Mouse (Mus musculus): ENCODE results near the gene Gm10775. TPM values are rescaled to one million over a fixed set of nuclear protein-coding genes. Genes with fewer than 3 reads are reported as not detected.

Gm10775 gene
- total and polyA plus RNA-seq, 3 experiments: not detected

DNA sequence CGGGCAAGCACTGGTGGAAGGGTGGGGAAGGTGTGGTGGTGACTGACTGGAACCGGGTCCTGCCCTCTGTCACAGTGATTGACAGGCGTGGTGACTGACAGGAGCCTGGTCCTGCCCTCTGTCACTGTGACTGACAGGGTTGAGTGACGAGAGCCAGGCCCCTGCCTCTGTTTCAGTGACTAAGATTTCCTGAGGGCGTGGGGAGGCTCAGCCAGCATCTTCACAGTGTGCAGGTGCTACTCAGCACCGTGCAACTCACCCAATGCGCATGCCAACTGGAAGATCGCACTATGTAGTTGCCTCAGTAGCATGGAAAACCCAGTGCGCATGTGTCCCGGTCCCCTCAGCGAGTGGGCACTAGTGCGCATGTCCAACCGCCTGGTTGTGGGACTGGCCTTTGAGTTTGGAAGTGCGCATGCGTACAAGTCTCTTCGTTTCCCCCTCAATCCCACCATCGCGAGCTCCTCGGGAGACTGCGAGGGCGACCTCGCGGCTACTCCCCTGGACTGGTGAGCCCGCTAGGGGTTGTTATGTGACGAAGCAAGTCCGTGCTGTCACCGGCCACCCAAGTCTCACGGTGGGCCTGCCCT is 18.7 kb upstream of the Gm10775 start:
- peak; percentile 98 for DNase-seq (ENCODE audit: extremely low read depth)
- H3K36me3 ChIP-seq (replicated peaks in 1 of 2; ENCODE audit: control insufficient read depth in 1 of 2, insufficient read depth in 1 of 2, low read length in 1 of 2): peaks cover 2 to 15% of the 10 kb centered on the region in 2 experiments
- TF ChIP-seq ZKSCAN1 (IDR thresholded peaks at IDR 0.05; ENCODE audit: borderline replicate concordance, low read depth, low read length): no peak
- TF ChIP-seq POLR2AphosphoS2 (IDR thresholded peaks at IDR 0.05; ENCODE audit: low read depth, low read length): no peak
- TF ChIP-seq TBP (conservative IDR thresholded peaks at IDR 0.05; ENCODE audit: low read depth, low read length): no peak
- TF ChIP-seq JUND (conservative IDR thresholded peaks at IDR 0.05; ENCODE audit: low read depth, low read length): no peak
- no peak for TF ChIP-seq E2F4 (IDR thresholded peaks at IDR 0.05; ENCODE audit: insufficient replicate concordance, low read depth, low read length)
- TF ChIP-seq USF2 (conservative IDR thresholded peaks at IDR 0.05; ENCODE audit: low read depth, low read length): no peak
- no peak for TF ChIP-seq CHD1 (IDR thresholded peaks at IDR 0.05; ENCODE audit: low read depth, low read length)
- no peak for TF ChIP-seq JUN (IDR thresholded peaks at IDR 0.05; ENCODE audit: insufficient read depth, low read depth, low read length)
- TF ChIP-seq MAX (IDR thresholded peaks at IDR 0.05; ENCODE audit: low read length): peak; percentile 58; the same call in 1 of the 2 replicates
- TF ChIP-seq NELFE (IDR thresholded peaks at IDR 0.05; ENCODE audit: low read depth, low read length): peak; percentile 64
- 0 out of 2 replicates have a peak, but pooled peaks have one; percentile 22 for TF ChIP-seq BHLHE40 (IDR thresholded peaks at IDR 0.05; ENCODE audit: low read depth, low read length)
- TF ChIP-seq MEF2A (IDR thresholded peaks at IDR 0.05; ENCODE audit: borderline replicate concordance, low read depth, low read length): no peak
- no peak for TF ChIP-seq MAFK (IDR thresholded peaks at IDR 0.05; ENCODE audit: insufficient replicate concordance, low read length)
- TF ChIP-seq SMC3 (IDR thresholded peaks at IDR 0.05; ENCODE audit: low read depth, low read length): no peak
- TF ChIP-seq TCF12 (IDR thresholded peaks at IDR 0.05; ENCODE audit: low read depth, low read length): peak; percentile 63; the same call in 1 of the 2 replicates
- 0 out of 2 replicates have a peak, but pooled peaks have one; percentile 30 for TF ChIP-seq MAZ (IDR thresholded peaks at IDR 0.05; ENCODE audit: low read depth, low read length)
- peak; percentile 57; the same call in 1 of the 2 replicates for TF ChIP-seq POLR2A (IDR thresholded peaks at IDR 0.05; ENCODE audit: low read depth, low read length)
- TF ChIP-seq RCOR1 (conservative IDR thresholded peaks at IDR 0.05; ENCODE audit: low read depth, low read length): no peak
- no peak for TF ChIP-seq GABPA (IDR thresholded peaks at IDR 0.05; ENCODE audit: insufficient replicate concordance, low read depth, low read length)
- no peak for TF ChIP-seq CTCF (conservative IDR thresholded peaks at IDR 0.05 in 1 of 2, IDR thresholded peaks at IDR 0.05 in 1 of 2; ENCODE audit: low read depth in 2 of 2, low read length in 2 of 2)
- no peak for TF ChIP-seq EP300 (IDR thresholded peaks at IDR 0.05; ENCODE audit: low read length)
- TF ChIP-seq ZC3H11A (IDR thresholded peaks at IDR 0.05; ENCODE audit: low read depth, low read length): no peak
- TF ChIP-seq UBTF (IDR thresholded peaks at IDR 0.05; ENCODE audit: low read depth, low read length): no peak
- no peak for TF ChIP-seq SIN3A (IDR thresholded peaks at IDR 0.05; ENCODE audit: low read length)
- TF ChIP-seq MXI1 (IDR thresholded peaks at IDR 0.05; ENCODE audit: low read depth, low read length): no peak
- TF ChIP-seq ETS1 (conservative IDR thresholded peaks at IDR 0.05; ENCODE audit: low read depth, low read length): peak; percentile 42
- TF ChIP-seq USF1 (IDR thresholded peaks at IDR 0.05; ENCODE audit: low read depth, low read length): no peak
- TF ChIP-seq PAX5 (IDR thresholded peaks at IDR 0.05; ENCODE audit: low read length): no peak
- no peak for TF ChIP-seq KAT2A (IDR thresholded peaks at IDR 0.05; ENCODE audit: insufficient replicate concordance, low read length)
- peak; percentile 69; the same call in 1 of the 2 replicates for TF ChIP-seq MYC (IDR thresholded peaks at IDR 0.05; ENCODE audit: low read depth, low read length)
- TF ChIP-seq ZMIZ1 (IDR thresholded peaks at IDR 0.05; ENCODE audit: low read depth, low read length): peak; percentile 19; the same call in 1 of the 2 replicates
- peak; percentile 23; the same call in 1 of the 2 replicates for TF ChIP-seq IRF4 (IDR thresholded peaks at IDR 0.05; ENCODE audit: low read depth, low read length)
- TF ChIP-seq ZNF384 (IDR thresholded peaks at IDR 0.05; ENCODE audit: low read depth, low read length): no peak
- TF ChIP-seq RAD21 (IDR thresholded peaks at IDR 0.05; ENCODE audit: low read depth, low read length): no peak; the same call in 1 of the 2 replicates
- no peak for TF ChIP-seq HCFC1 (IDR thresholded peaks at IDR 0.05; ENCODE audit: low read depth, low read length)
- peak; percentile 96 for TF ChIP-seq NRF1 (IDR thresholded peaks at IDR 0.05; ENCODE audit: low read depth, low read length)
- TF ChIP-seq ELF1 (IDR thresholded peaks at IDR 0.05; ENCODE audit: low read depth, low read length): no peak; the same call in 1 of the 2 replicates
- TF ChIP-seq CHD2 (IDR thresholded peaks at IDR 0.05; ENCODE audit: low read length): peak; percentile 55; the same call in 1 of the 2 replicates
- peaks cover 2 to 12% of the 10 kb centered on the region in 2 experiments; a peak in 3 of 4 replicates for H3K4me1 ChIP-seq (ENCODE audit: control insufficient read depth in 1 of 2, insufficient read depth in 2 of 2)
- peaks cover 5% of the 10 kb centered on the region for H3K9me3 ChIP-seq (replicated peaks; ENCODE audit: low read length)
- dilution Hi-C loops (cut with MboI; ENCODE audit: extremely low pct_ligation_motif_present, extremely low pct_unique_long_range_greater_than_20kb, low sequenced_read_pairs) (no loop called here), in situ Hi-C loops (cut with MboI; ENCODE audit: low pct_ligation_motif_present, low pct_unique_long_range_greater_than_20kb, low sequenced_read_pairs) (loop anchor here (5.0 kb wide), 1 partner anchor 37 kb away; the partner anchor contains the start of gene Zfp369)
- H3K9ac ChIP-seq (ENCODE audit: insufficient read depth, low read depth): peak overlapping the region; percentile 62
- H3K4me3 ChIP-seq (replicated peaks in 1 of 3; ENCODE audit: low read depth in 2 of 3, low read length in 2 of 3, poor library complexity in 1 of 3): peak overlapping the region; percentile 80 to 93 (median 91)
- H3K79me2 ChIP-seq (replicated peaks; ENCODE audit: control insufficient read depth, extremely low read depth, insufficient read depth, poor library complexity, severe bottlenecking): peaks cover 12% of the 10 kb centered on the region
- H3K4me2 ChIP-seq (ENCODE audit: insufficient read depth, low read depth, poor library complexity, severe bottlenecking): peak overlapping the region; percentile 33; the same call in 1 of the 2 replicates
- peaks cover 1% of the 10 kb centered on the region for H3K27me3 ChIP-seq (replicated peaks)
- H3K27ac ChIP-seq (ENCODE audit: insufficient read depth, low read depth): peak overlapping the region; percentile 78
